Mouse (Mus musculus) bone marrow macrophage, adult 2 months (primary cell): ENCODE data around the gene Coro7.

Experiments used
- CTCF ChIP-seq: IDR thresholded peaks from 2 replicates; pipeline ENCODE4 v1.5.1; 2012; ENCODE audit warnings: low read depth, mild to moderate bottlenecking, low read length, moderate library complexity
- POLR2A ChIP-seq: IDR thresholded peaks from 2 replicates; pipeline ENCODE4 v1.6.1; 2012; ENCODE audit warnings: mild to moderate bottlenecking, low read depth, low read length, borderline replicate concordance

DNA sequence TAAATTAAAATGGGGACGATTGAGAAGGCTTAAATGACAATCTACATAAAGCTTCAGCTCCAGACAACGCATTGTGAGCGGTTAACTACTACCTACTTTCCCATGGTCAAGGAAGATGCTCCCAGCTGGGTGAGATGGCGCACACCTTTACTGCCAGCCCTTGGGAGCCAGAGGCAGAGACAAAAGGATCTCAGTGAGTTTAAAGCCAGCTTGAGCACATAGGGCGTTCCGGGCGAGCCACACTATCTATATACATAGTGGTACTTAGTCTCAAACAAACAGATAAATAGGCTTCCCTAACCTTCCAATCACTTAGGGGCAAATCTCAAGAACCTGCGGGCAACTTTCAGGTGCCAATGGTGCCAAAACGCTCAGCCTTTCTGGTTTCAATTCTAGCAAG is 55.5 kb downstream of the Coro7 start:
- TF ChIP-seq CTCF, result no peak
- TF ChIP-seq POLR2A, result no peak
